Mouse (Mus musculus): ENCODE results near the gene Gmppa.

Gmppa gene

GRCm38 (mm10) chr1:75435475-75436328, at the start of gene Gmppa:
Gene Gmppa (plus strand): TSS chr1:75435930.
- peak; percentile 82 for DNase-seq

GRCm38 (mm10) chr1:75386149-75386548, 49.6 kb upstream of the Gmppa start:
- DNase-seq, result no peak

- DNase-seq, result no peak
These were observed 48.2 kb upstream of the Gmppa start for GRCm38 (mm10) chr1:75387469-75387928.

- DNase-seq, result no peak
These were observed 47.5 kb upstream of the Gmppa start for GRCm38 (mm10) chr1:75387929-75388897.

GRCm38 (mm10) chr1:75388898-75389515, 46.7 kb upstream of the Gmppa start:
- no peak for DNase-seq

GRCm38 (mm10) chr1:75393139-75393538, 42.6 kb upstream of the Gmppa start:
- no peak for DNase-seq

GRCm38 (mm10) chr1:75393846-75394245, 41.9 kb upstream of the Gmppa start:
- DNase-seq, result no peak

GRCm38 (mm10) chr1:75398761-75399402, 36.8 kb upstream of the Gmppa start:
- DNase-seq, result peak; percentile 78

GRCm38 (mm10) chr1:75399755-75400492, 35.8 kb upstream of the Gmppa start:
- DNase-seq, result peak; percentile 65

- DNase-seq, result no peak
These were observed 35.1 kb upstream of the Gmppa start for GRCm38 (mm10) chr1:75400493-75401115.

- no peak for DNase-seq
These were observed 30.2 kb upstream of the Gmppa start for GRCm38 (mm10) chr1:75405547-75405946.

GRCm38 (mm10) chr1:75406173-75406572, 29.6 kb upstream of the Gmppa start:
- no peak for DNase-seq

- no peak for DNase-seq
These were observed 28.7 kb upstream of the Gmppa start for GRCm38 (mm10) chr1:75407056-75407455.

GRCm38 (mm10) chr1:75408210-75408609, 27.5 kb upstream of the Gmppa start:
- no peak for DNase-seq

GRCm38 (mm10) chr1:75409950-75410349, 25.8 kb upstream of the Gmppa start:
- no peak for DNase-seq

- DNase-seq, result no peak
These were observed 23.5 kb upstream of the Gmppa start for GRCm38 (mm10) chr1:75412196-75412595.

GRCm38 (mm10) chr1:75413749-75414148, 22.0 kb upstream of the Gmppa start:
- DNase-seq, result no peak

- no peak for DNase-seq
These were observed 13.9 kb upstream of the Gmppa start for GRCm38 (mm10) chr1:75421794-75422193.

- no peak for DNase-seq
These were observed 13.4 kb upstream of the Gmppa start for GRCm38 (mm10) chr1:75422216-75422822.

- peak; percentile 32 for DNase-seq
These were observed 12.8 kb upstream of the Gmppa start for GRCm38 (mm10) chr1:75422823-75423471.
